Mouse (Mus musculus) liver, embryonic 11.5 days (tissue): Measurements from ENCODE around the gene Chd4. TPM values are rescaled to one million over a fixed set of nuclear protein-coding genes. Genes with fewer than 3 reads are reported as not detected.
A peak's percentile ranks its signal among the peaks of the same experiment; 100 is the strongest.

Source experiments
- ATAC-seq: fragments of 200-750 bp; cut with Nextera tagmentation; replicated peaks from 2 replicates; pipeline ENCODE4 v1.8.0; 2017; ENCODE audit warnings: moderate number of reproducible peaks, mild to moderate bottlenecking, moderate TSS enrichment, moderate library complexity; ENCODE audit not compliant: low FRiP score
- DNase-seq: peaks from one replicate; pipeline ENCODE4 v3.0.0-alpha.2; 2017; ENCODE audit warnings: low spot score
- H3K27ac ChIP-seq: fragments of 300-500 bp; sonication (generic); 2 replicates; pipeline ENCODE4 v1.5.1; 2014; ENCODE audit warnings: mild to moderate bottlenecking, low read depth, low read length, control low read depth
- H3K27me3 ChIP-seq: fragments of 300-500 bp; sonication (generic); replicated peaks from 2 replicates; pipeline ENCODE4 v1.6.1; 2014; ENCODE audit warnings: low read length, mixed read lengths; ENCODE audit not compliant: control insufficient read depth, insufficient read depth
- H3K36me3 ChIP-seq: fragments of 300-500 bp; sonication (generic); 2 replicates; pipeline ENCODE4 v1.6.1; 2014; ENCODE audit warnings: mild to moderate bottlenecking, low read length, moderate library complexity, mixed read lengths; ENCODE audit not compliant: control insufficient read depth, insufficient read depth
- H3K4me1 ChIP-seq: fragments of 300-500 bp; sonication (generic); replicated peaks from 2 replicates; pipeline ENCODE4 v1.6.1; 2014; ENCODE audit warnings: low read length, mixed read lengths; ENCODE audit not compliant: control insufficient read depth, insufficient read depth
- H3K4me2 ChIP-seq: fragments of 300-500 bp; sonication (generic); 2 replicates; pipeline ENCODE4 v1.6.1; 2014; ENCODE audit warnings: mild to moderate bottlenecking, control low read depth, moderate library complexity
- H3K4me3 ChIP-seq: fragments of 300-500 bp; sonication (generic); 2 replicates; pipeline ENCODE4 v1.5.1; 2014; ENCODE audit warnings: low read depth, low read length, control low read depth
- H3K9ac ChIP-seq: fragments of 300-500 bp; sonication (generic); 2 replicates; pipeline ENCODE4 v1.6.1; 2014; ENCODE audit warnings: low read depth, low read length, control low read depth
- H3K9me3 ChIP-seq: fragments of 300-500 bp; sonication (generic); 2 replicates; pipeline ENCODE4 v1.6.1; 2016; ENCODE audit warnings: low read length, inconsistent platforms, mixed read lengths; ENCODE audit not compliant: control insufficient read depth
- WGBS: fragments of 180-500 bp; shearing (Covaris S2); extraction: QIAGEN DNeasy Blood & Tissue Kit; methylation state at CpG from one replicate; pipeline ENCODE4 v1.1.7; 2014; 5-methylcytosine and 5-hydroxymethylcytosine counted together
- polyA plus RNA-seq: library from polyadenylated mRNA; unstranded; fragments of >200 nt; fragmentation: Nextera tagmentation; extraction: Ambion mirVana; gene quantifications from 2 replicates; pipeline ENCODE4 v1.2.1, GENCODE M21; 2014

Chd4 gene
- polyA plus RNA-seq, 1 experiment from 2014 or later: 71.6 TPM

GRCm38 (mm10) chr6:125067571-125067995 lies 28.2 kb upstream of the Chd4 start, which contains the start of gene Lpar5:
TSS of gene Lpar5 (plus strand) at chr6:125067920.
- WGBS: 44% methylated on average over 8 of the region's 8 CpGs
- Histone ChIP-seq H3K27me3 (no peaks in the 10 kb centered on the region), H3K9me3 (no peaks in the 10 kb centered on the region), H3K4me1 (peaks cover 23% of the 10 kb centered on the region), H3K36me3 (no peaks in the 10 kb centered on the region), H3K27ac (no peak within 1 kb of the TSS), H3K9ac (no peak within 1 kb of the TSS), H3K4me2 (peak within 1 kb of the TSS; percentile 25), H3K4me3 (no peak within 1 kb of the TSS)
- DNase-seq: no peak
- no peak for ATAC-seq

- no peaks in the 10 kb centered on the region for H3K9me3 ChIP-seq
- peak overlapping the region; percentile 59 for H3K4me2 ChIP-seq
- H3K4me1 ChIP-seq: peaks cover 21% of the 10 kb centered on the region
- peak overlapping the region; percentile 44 for H3K9ac ChIP-seq
- ATAC-seq: peak; percentile 96
- DNase-seq: peak; percentile 60
- WGBS: 43% methylated on average over 18 of the region's 18 CpGs
- H3K27me3 ChIP-seq: no peaks in the 10 kb centered on the region
- H3K36me3 ChIP-seq: no peaks in the 10 kb centered on the region
- peak overlapping the region; percentile 43 for H3K4me3 ChIP-seq
- peak overlapping the region; percentile 79 for H3K27ac ChIP-seq
These were observed 24.4 kb upstream of the Chd4 start for GRCm38 (mm10) chr6:125071170-125071895.

DNA sequence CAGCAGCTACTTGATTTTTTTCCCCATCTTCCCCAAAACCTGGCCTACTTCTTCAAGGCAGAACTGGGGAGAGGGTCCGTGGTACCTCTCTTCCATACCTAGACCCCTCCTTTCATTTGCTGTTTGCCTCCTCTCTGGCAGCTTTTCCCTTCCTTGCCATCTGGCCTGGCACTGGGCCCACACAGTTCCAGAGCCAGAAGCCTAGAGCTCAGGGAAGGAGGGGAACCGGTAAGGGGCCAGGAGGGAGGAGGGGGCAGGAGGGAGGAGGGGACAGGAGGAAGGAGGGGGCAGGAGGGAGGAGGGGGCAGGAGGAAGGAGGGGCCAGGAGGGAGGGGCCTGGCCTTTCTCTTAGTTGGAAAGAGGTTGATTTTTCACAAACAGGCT lies 23.9 kb upstream of the Chd4 start:
- DNase-seq: no peak
- peaks cover 21% of the 10 kb centered on the region for H3K4me1 ChIP-seq
- WGBS: 16% methylated on average over 2 of the region's 2 CpGs

DNA sequence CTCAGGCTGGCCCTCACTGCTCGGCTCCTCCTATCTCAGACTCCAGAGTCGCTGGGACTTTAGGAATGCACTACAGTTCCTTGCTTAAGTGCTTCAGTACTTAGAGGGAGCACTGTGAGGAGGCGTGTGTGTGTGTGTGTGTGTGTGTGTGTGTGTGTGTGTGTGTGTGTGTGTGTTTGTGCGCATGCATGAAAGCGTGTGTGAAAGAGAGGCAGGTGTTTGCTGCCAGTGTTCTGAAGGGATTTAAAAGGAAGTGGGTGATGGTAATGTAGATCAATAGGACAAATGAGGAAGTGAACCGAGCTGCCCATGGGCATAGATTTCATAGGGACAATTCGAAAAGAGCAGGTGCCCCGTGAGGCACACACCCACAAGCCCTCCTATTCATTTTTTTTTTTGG lies 22.0 kb upstream of the Chd4 start:
- no peak for ATAC-seq

More for the DNA sequence above, 23.9 kb upstream of the Chd4 start:
- H3K4me2 ChIP-seq: peak overlapping the region; percentile 59
- no peaks in the 10 kb centered on the region for H3K36me3 ChIP-seq
- no peaks in the 10 kb centered on the region for H3K27me3 ChIP-seq
- no peaks in the 10 kb centered on the region for H3K9me3 ChIP-seq
- peak overlapping the region; percentile 43 for H3K4me3 ChIP-seq
- H3K27ac ChIP-seq: peak overlapping the region; percentile 79
- peak overlapping the region; percentile 44; the same call in 1 of the 2 replicates for H3K9ac ChIP-seq
- no peak for ATAC-seq

DNA sequence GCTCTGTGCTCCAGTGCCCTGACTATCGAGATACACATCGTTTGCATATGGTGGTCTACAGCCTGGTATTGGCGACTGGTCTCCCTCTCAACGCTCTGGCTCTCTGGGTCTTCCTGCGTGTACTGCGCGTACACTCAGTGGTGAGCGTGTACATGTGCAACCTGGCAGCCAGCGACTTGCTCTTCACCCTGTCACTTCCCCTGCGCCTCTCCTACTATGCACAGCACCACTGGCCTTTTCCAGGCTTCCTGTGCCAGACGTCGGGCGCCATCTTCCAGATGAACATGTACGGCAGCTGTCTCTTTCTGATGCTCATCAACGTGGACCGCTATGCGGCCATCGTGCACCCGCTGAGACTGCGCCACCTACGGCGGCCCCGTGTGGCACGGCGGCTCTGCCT lies 14.4 kb upstream of the Chd4 start:
- Histone ChIP-seq H3K27ac (peak overlapping the region; percentile 45; the same call in 1 of the 2 replicates), H3K27me3 (no peaks in the 10 kb centered on the region), H3K36me3 (no peaks in the 10 kb centered on the region), H3K9ac (peak overlapping the region; percentile 66), H3K4me1 (peaks cover 12% of the 10 kb centered on the region), H3K4me2 (peak overlapping the region; percentile 81), H3K9me3 (no peaks in the 10 kb centered on the region), H3K4me3 (peak overlapping the region; percentile 53)
- WGBS: 30% methylated on average over 25 of the region's 25 CpGs
- ATAC-seq (peak; percentile 35), DNase-seq (no peak)

More for the DNA sequence above, 22.0 kb upstream of the Chd4 start:
- no peak overlapping the region for H3K4me2 ChIP-seq
- no peaks in the 10 kb centered on the region for H3K36me3 ChIP-seq
- DNase-seq: no peak
- H3K27ac ChIP-seq: no peak overlapping the region
- H3K4me1 ChIP-seq: peaks cover 18% of the 10 kb centered on the region
- no peak overlapping the region for H3K4me3 ChIP-seq
- no peak overlapping the region for H3K9ac ChIP-seq
- H3K9me3 ChIP-seq: no peaks in the 10 kb centered on the region
- H3K27me3 ChIP-seq: no peaks in the 10 kb centered on the region
- 61% methylated on average over 8 of the region's 8 CpGs for WGBS

DNA sequence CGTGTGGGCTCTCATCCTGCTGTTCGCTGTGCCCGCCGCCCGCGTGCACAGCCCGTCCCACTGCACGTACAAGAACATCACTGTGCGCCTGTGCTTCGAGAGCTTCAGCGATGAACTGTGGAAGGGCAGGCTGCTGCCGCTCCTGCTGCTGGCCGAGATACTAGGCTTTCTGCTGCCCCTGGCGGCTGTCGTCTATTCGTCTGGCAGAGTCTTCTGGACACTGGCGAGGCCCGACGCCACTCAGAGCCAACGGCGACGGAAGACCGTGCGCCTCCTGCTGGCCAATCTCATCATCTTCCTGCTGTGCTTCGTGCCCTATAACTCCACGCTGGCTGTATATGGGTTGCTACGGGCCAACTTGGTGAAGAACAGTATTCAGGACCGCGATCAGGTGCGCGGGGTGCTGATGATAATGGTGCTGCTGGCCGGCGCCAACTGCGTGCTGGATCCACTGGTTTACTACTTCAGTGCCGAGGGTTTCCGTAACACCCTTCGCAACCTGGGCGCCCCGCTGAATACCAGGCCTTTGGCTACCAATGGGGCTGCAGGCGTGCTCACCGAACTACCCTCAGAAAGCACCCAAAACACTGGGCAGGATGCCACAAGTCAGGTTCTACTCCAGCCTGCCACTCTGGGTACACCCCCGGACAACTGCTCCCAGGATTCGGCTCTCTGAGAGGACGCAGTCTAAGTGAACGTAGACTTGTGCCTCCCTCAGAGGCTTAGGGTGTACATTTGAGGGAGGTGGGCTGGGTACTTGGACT lies 13.8 kb upstream of the Chd4 start:
- Histone ChIP-seq H3K27ac (peak overlapping the region; percentile 45; the same call in 1 of the 2 replicates), H3K27me3 (no peaks in the 10 kb centered on the region), H3K4me1 (peaks cover 12% of the 10 kb centered on the region), H3K36me3 (no peaks in the 10 kb centered on the region), H3K4me3 (peak overlapping the region; percentile 53), H3K9ac (peak overlapping the region; percentile 66), H3K4me2 (peak overlapping the region; percentile 81), H3K9me3 (no peaks in the 10 kb centered on the region)
- DNase-seq: peak; percentile 83
- WGBS: 28% methylated on average over 45 of the region's 45 CpGs
- peak; percentile 89 for ATAC-seq

- DNase-seq (no peak), ATAC-seq (no peak)
- no peak overlapping the region for H3K4me3 ChIP-seq
- no peaks in the 10 kb centered on the region for H3K36me3 ChIP-seq
- no peaks in the 10 kb centered on the region for H3K27me3 ChIP-seq
- no peak overlapping the region for H3K27ac ChIP-seq
- H3K4me2 ChIP-seq: no peak overlapping the region
- peaks cover 12% of the 10 kb centered on the region for H3K4me1 ChIP-seq
- WGBS: 87% methylated on average over 7 of the region's 7 CpGs
- H3K9ac ChIP-seq: no peak overlapping the region
- no peaks in the 10 kb centered on the region for H3K9me3 ChIP-seq
These were observed 12.9 kb upstream of the Chd4 start for GRCm38 (mm10) chr6:125082801-125083386.

- Histone ChIP-seq H3K36me3 (no peaks in the 10 kb centered on the region), H3K4me1 (peaks cover 20% of the 10 kb centered on the region), H3K9ac (no peak overlapping the region), H3K9me3 (no peaks in the 10 kb centered on the region), H3K4me3 (no peak overlapping the region), H3K27ac (no peak overlapping the region), H3K4me2 (no peak overlapping the region), H3K27me3 (no peaks in the 10 kb centered on the region)
- DNase-seq (no peak), ATAC-seq (peak; percentile 11; the same call in 1 of the 2 replicates)
- WGBS: 13% methylated on average over 4 of the region's 4 CpGs
These were observed 11.4 kb upstream of the Chd4 start for GRCm38 (mm10) chr6:125084424-125084823.
